Mouse (Mus musculus): ENCODE results near the gene Opn5. TPM values are rescaled to one million over a fixed set of nuclear protein-coding genes. Genes with fewer than 3 reads are reported as not detected.

Opn5 gene
- not detected in 2 replicates for total RNA-seq (2014; fragmentation: Nextera tagmentation)
- not detected in 2 replicates for total RNA-seq (2017)

GRCm38 (mm10) chr17:42611295-42611694 lies at the start of gene Opn5:
TSS of gene Opn5 (minus strand) at chr17:42611395.
- ATAC-seq (replicated peaks; ENCODE audit: low FRiP score, low TSS enrichment, poor library complexity, severe bottlenecking), result no peak

- ATAC-seq (replicated peaks; ENCODE audit: low FRiP score, low TSS enrichment, poor library complexity, severe bottlenecking), result peak; percentile 82
Measured at GRCm38 (mm10) chr17:42658634-42659422, 47.6 kb upstream of the Opn5 start.

- ATAC-seq (replicated peaks; ENCODE audit: low FRiP score, low TSS enrichment, poor library complexity, severe bottlenecking), result no peak
Measured at GRCm38 (mm10) chr17:42643416-42643815, 32.2 kb upstream of the Opn5 start.

- ATAC-seq (replicated peaks; ENCODE audit: low FRiP score, low TSS enrichment, poor library complexity, severe bottlenecking), result no peak
Measured at GRCm38 (mm10) chr17:42630206-42630605, 19.0 kb upstream of the Opn5 start.

- ATAC-seq (replicated peaks; ENCODE audit: low FRiP score, low TSS enrichment, poor library complexity, severe bottlenecking), result 0 out of 2 replicates have a peak, but pooled peaks have one; percentile 55
Measured at GRCm38 (mm10) chr17:42613043-42613737, 2.0 kb upstream of the Opn5 start.

- ATAC-seq (replicated peaks; ENCODE audit: low FRiP score, low TSS enrichment, poor library complexity, severe bottlenecking), result no peak
Measured at GRCm38 (mm10) chr17:42608270-42608669, 2.9 kb downstream of the Opn5 start.

GRCm38 (mm10) chr17:42602829-42603784 lies 8.1 kb downstream of the Opn5 start:
- ATAC-seq (replicated peaks; ENCODE audit: low FRiP score, low TSS enrichment, poor library complexity, severe bottlenecking), result peak; percentile 94

GRCm38 (mm10) chr17:42586486-42586885 lies 24.7 kb downstream of the Opn5 start:
- no peak for ATAC-seq (replicated peaks; ENCODE audit: low FRiP score, low TSS enrichment, poor library complexity, severe bottlenecking)

- no peak for ATAC-seq (replicated peaks; ENCODE audit: low FRiP score, low TSS enrichment, poor library complexity, severe bottlenecking)
Measured at GRCm38 (mm10) chr17:42583029-42583331, 28.2 kb downstream of the Opn5 start.

- no peak for ATAC-seq (replicated peaks; ENCODE audit: low FRiP score, low TSS enrichment, poor library complexity, severe bottlenecking)
Measured at GRCm38 (mm10) chr17:42582281-42583028, 28.7 kb downstream of the Opn5 start.

GRCm38 (mm10) chr17:42580623-42581022 lies 30.6 kb downstream of the Opn5 start:
- no peak for ATAC-seq (replicated peaks; ENCODE audit: low FRiP score, low TSS enrichment, poor library complexity, severe bottlenecking)

GRCm38 (mm10) chr17:42580196-42580595 lies 31.0 kb downstream of the Opn5 start:
- no peak for ATAC-seq (replicated peaks; ENCODE audit: low FRiP score, low TSS enrichment, poor library complexity, severe bottlenecking)

GRCm38 (mm10) chr17:42576671-42577168 lies 34.5 kb downstream of the Opn5 start:
- no peak for ATAC-seq (replicated peaks; ENCODE audit: low FRiP score, low TSS enrichment, poor library complexity, severe bottlenecking)

GRCm38 (mm10) chr17:42573786-42574185 lies 37.4 kb downstream of the Opn5 start:
- no peak for ATAC-seq (replicated peaks; ENCODE audit: low FRiP score, low TSS enrichment, poor library complexity, severe bottlenecking)

GRCm38 (mm10) chr17:42549578-42549977 lies 61.6 kb downstream of the Opn5 start:
- ATAC-seq (replicated peaks; ENCODE audit: low FRiP score, low TSS enrichment, poor library complexity, severe bottlenecking), result no peak

GRCm38 (mm10) chr17:42530147-42530546 lies 81.0 kb downstream of the Opn5 start:
- ATAC-seq (replicated peaks; ENCODE audit: low FRiP score, low TSS enrichment, poor library complexity, severe bottlenecking), result no peak

GRCm38 (mm10) chr17:42509356-42510262 lies 101.6 kb downstream of the Opn5 start:
- ATAC-seq (replicated peaks; ENCODE audit: low FRiP score, low TSS enrichment, poor library complexity, severe bottlenecking), result no peak
